Mouse (Mus musculus) CH12.LX (cell line): ENCODE results near the gene Unc13a. TPM values are rescaled to one million over a fixed set of nuclear protein-coding genes. Genes with fewer than 3 reads are reported as not detected.
A peak's percentile ranks its signal among the peaks of the same experiment; 100 is the strongest.

Source experiments
- DNase-seq: peaks from one replicate; pipeline ENCODE4 v3.0.0-alpha.2; 2013; ENCODE audit errors: extremely low read depth
- H3K27ac ChIP-seq: 2 replicates; pipeline ENCODE4 v1.5.1; 2012; ENCODE audit warnings: low read depth, mild to moderate bottlenecking, control low read depth, moderate library complexity; ENCODE audit not compliant: insufficient read depth
- H3K27me3 ChIP-seq: replicated peaks from 2 replicates; pipeline ENCODE3; 2012; ENCODE audit warnings: inconsistent platforms
- H3K36me3 ChIP-seq, 2 experiments: replicated peaks in 1 of 2; 2 replicates each; pipeline versions ENCODE3 to v1.6.1; 2012; ENCODE audit warnings: inconsistent platforms in 1 of 2, low read length in 1 of 2, mild to moderate bottlenecking in 1 of 2, mixed read lengths in 1 of 2, moderate library complexity in 1 of 2; ENCODE audit not compliant: control insufficient read depth in 1 of 2, insufficient read depth in 1 of 2
- H3K4me1 ChIP-seq, 2 experiments: 2 replicates each; pipeline ENCODE4 v1.6.1; 2012; ENCODE audit warnings: inconsistent platforms in 1 of 2, moderate library complexity in 1 of 2; ENCODE audit not compliant: insufficient read depth in 2 of 2, control insufficient read depth in 1 of 2
- H3K4me2 ChIP-seq: 2 replicates; pipeline ENCODE4 v1.6.1; 2012; ENCODE audit warnings: low read depth, mild to moderate bottlenecking, control low read depth; ENCODE audit not compliant: poor library complexity, insufficient read depth, severe bottlenecking
- H3K4me3 ChIP-seq, 3 experiments: fragments of 150-350 bp in 1 of 3; sonication (generic) in 1 of 3; replicated peaks in 1 of 3; 2 replicates each; pipeline versions ENCODE3 to v1.5.1; 2011 to 2012; ENCODE audit warnings: low read depth in 2 of 3, low read length in 2 of 3, mild to moderate bottlenecking in 2 of 3, moderate library complexity in 2 of 3, control low read depth in 1 of 3, improper control_type of control experiment in 1 of 3, inconsistent platforms in 1 of 3, mixed read lengths in 1 of 3; ENCODE audit not compliant: poor library complexity in 1 of 3
- H3K79me2 ChIP-seq: replicated peaks from 2 replicates; pipeline ENCODE4 v1.6.1; 2012; ENCODE audit warnings: mild to moderate bottlenecking, moderate library complexity; ENCODE audit not compliant: control insufficient read depth, poor library complexity, insufficient read depth, severe bottlenecking; ENCODE audit errors: extremely low read depth
- H3K9ac ChIP-seq: 2 replicates; pipeline ENCODE4 v1.6.1; 2012; ENCODE audit warnings: low read depth, mild to moderate bottlenecking, control low read depth, moderate library complexity; ENCODE audit not compliant: insufficient read depth
- H3K9me3 ChIP-seq: replicated peaks from 2 replicates; pipeline ENCODE3; 2012; ENCODE audit warnings: low read length, inconsistent platforms, mixed read lengths
- BHLHE40 ChIP-seq: IDR thresholded peaks from 2 replicates; pipeline ENCODE4 v1.6.1; 2011; ENCODE audit warnings: mild to moderate bottlenecking, low read depth, low read length, improper control_type of control experiment
- CTCF ChIP-seq, 2 experiments: IDR thresholded peaks in 1 of 2; conservative IDR thresholded peaks in 1 of 2; 2 replicates each; pipeline ENCODE4 v1.5.1; 2011 to 2012; ENCODE audit warnings: low read depth in 2 of 2, low read length in 2 of 2, improper control_type of control experiment in 1 of 2, inconsistent platforms in 1 of 2, mild to moderate bottlenecking in 1 of 2, moderate library complexity in 1 of 2
- ELF1 ChIP-seq: IDR thresholded peaks from 2 replicates; pipeline ENCODE4 v1.6.1; 2014; ENCODE audit warnings: low read depth, mild to moderate bottlenecking, inconsistent platforms, low read length, improper control_type of control experiment
- HCFC1 ChIP-seq: IDR thresholded peaks from 2 replicates; pipeline ENCODE4 v1.6.1; 2012; ENCODE audit warnings: low read depth, mild to moderate bottlenecking, inconsistent platforms, low read length, improper control_type of control experiment
- IRF4 ChIP-seq: IDR thresholded peaks from 2 replicates; pipeline ENCODE4 v1.6.1; 2014; ENCODE audit warnings: low read depth, mild to moderate bottlenecking, inconsistent platforms, low read length, improper control_type of control experiment
- KAT2A ChIP-seq: IDR thresholded peaks from 2 replicates; pipeline ENCODE4 v1.6.1; 2012; ENCODE audit warnings: low read length, improper control_type of control experiment, inconsistent platforms; ENCODE audit not compliant: insufficient replicate concordance
- MAZ ChIP-seq: IDR thresholded peaks from 2 replicates; pipeline ENCODE4 v1.6.1; 2012; ENCODE audit warnings: low read depth, mild to moderate bottlenecking, inconsistent platforms, low read length, improper control_type of control experiment, moderate library complexity
- MEF2A ChIP-seq: IDR thresholded peaks from 2 replicates; pipeline ENCODE4 v1.6.1; 2014; ENCODE audit warnings: low read depth, mild to moderate bottlenecking, inconsistent platforms, low read length, improper control_type of control experiment, borderline replicate concordance
- MXI1 ChIP-seq: IDR thresholded peaks from 2 replicates; pipeline ENCODE4 v1.6.1; 2011; ENCODE audit warnings: mild to moderate bottlenecking, low read depth, low read length, improper control_type of control experiment
- PAX5 ChIP-seq: IDR thresholded peaks from 2 replicates; pipeline ENCODE4 v1.6.1; 2012; ENCODE audit warnings: low read length, inconsistent platforms, mixed read lengths
- POLR2A ChIP-seq: IDR thresholded peaks from 2 replicates; pipeline ENCODE4 v1.6.1; 2011; ENCODE audit warnings: low read depth, mild to moderate bottlenecking, improper control_type of control experiment, low read length
- POLR2AphosphoS2 ChIP-seq: IDR thresholded peaks from 2 replicates; pipeline ENCODE4 v1.6.1; 2011; ENCODE audit warnings: low read depth, low read length, improper control_type of control experiment
- RAD21 ChIP-seq: IDR thresholded peaks from 2 replicates; pipeline ENCODE4 v1.6.1; 2011; ENCODE audit warnings: low read depth, mild to moderate bottlenecking, low read length, improper control_type of control experiment, moderate library complexity
- RCOR1 ChIP-seq: conservative IDR thresholded peaks from 2 replicates; pipeline ENCODE4 v1.6.1; 2012; ENCODE audit warnings: low read depth, mild to moderate bottlenecking, inconsistent platforms, low read length, improper control_type of control experiment
- SMC3 ChIP-seq: IDR thresholded peaks from 2 replicates; pipeline ENCODE4 v1.6.1; 2011; ENCODE audit warnings: low read depth, low read length, improper control_type of control experiment
- TCF12 ChIP-seq: IDR thresholded peaks from 2 replicates; pipeline ENCODE4 v1.6.1; 2014; ENCODE audit warnings: low read depth, mild to moderate bottlenecking, inconsistent platforms, low read length, improper control_type of control experiment
- UBTF ChIP-seq: IDR thresholded peaks from 2 replicates; pipeline ENCODE4 v1.6.1; 2012; ENCODE audit warnings: low read depth, mild to moderate bottlenecking, inconsistent platforms, low read length, improper control_type of control experiment, moderate library complexity
- USF1 ChIP-seq: IDR thresholded peaks from 2 replicates; pipeline ENCODE4 v1.6.1; 2014; ENCODE audit warnings: low read depth, mild to moderate bottlenecking, inconsistent platforms, low read length, improper control_type of control experiment
- ZMIZ1 ChIP-seq: IDR thresholded peaks from 2 replicates; pipeline ENCODE4 v1.6.1; 2012; ENCODE audit warnings: low read depth, mild to moderate bottlenecking, inconsistent platforms, low read length, improper control_type of control experiment
- dilution Hi-C: fragments of 300-500 bp; cut with MboI; formaldehyde crosslinking; loops from 2 replicates; pipeline ENCODE4 v1.14.3; 2020; ENCODE audit warnings: low sequenced_read_pairs; ENCODE audit not compliant: extremely low pct_unique_long_range_greater_than_20kb, extremely low pct_ligation_motif_present
- in situ Hi-C: fragments of 300-500 bp; cut with MboI; formaldehyde crosslinking; loops from 3 replicates; pipeline ENCODE4 v1.14.3; 2019; ENCODE audit warnings: low sequenced_read_pairs, low pct_ligation_motif_present, low pct_unique_long_range_greater_than_20kb, mixed read lengths
- polyA plus RNA-seq: library from polyadenylated mRNA; unstranded; fragments of >175 nt; gene quantifications from 2 replicates; pipeline ENCODE4 v1.2.1, GENCODE M21; 2012; ENCODE audit warnings: low read depth; ENCODE audit not compliant: insufficient read length
- total RNA-seq, 2 experiments: library from RNA; depleted of rRNA; stranded (reverse); fragments of 300-350 nt in 1 of 2; fragments of >200 nt in 1 of 2; gene quantifications; 2 replicates each; pipeline ENCODE4 v1.2.3; 2012 to 2014

The Unc13a gene
- total and polyA plus RNA-seq, 3 experiments, result 0.68 to 2.1 (median 1.0) TPM

DNA sequence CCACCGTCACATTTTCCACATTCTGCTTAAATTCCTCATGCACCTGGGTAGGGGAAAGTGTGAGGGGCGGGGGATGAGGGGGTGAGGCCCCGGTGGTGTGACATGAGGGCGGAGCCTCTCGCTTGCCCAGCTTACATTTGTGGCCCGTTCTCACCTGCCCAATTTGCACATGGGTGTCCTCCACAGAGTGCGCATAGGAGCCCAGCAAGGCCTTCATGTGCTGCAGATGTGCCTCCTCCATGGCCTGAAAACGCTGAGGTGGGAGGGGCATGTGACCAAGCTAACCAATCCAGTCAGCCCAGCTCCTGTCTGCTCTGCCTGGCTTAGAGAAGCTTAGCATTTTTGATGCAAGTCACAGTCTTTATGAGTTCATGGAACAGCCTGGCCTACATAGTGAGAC lies 44.0 kb upstream of the Unc13a start (continued):
- TF ChIP-seq CTCF (conservative IDR thresholded peaks at IDR 0.05 in 1 of 2, IDR thresholded peaks at IDR 0.05 in 1 of 2; ENCODE audit: low read depth in 2 of 2, low read length in 2 of 2) (no peak), BHLHE40 (peak; percentile 54), ZMIZ1 (no peak), MAZ (0 out of 2 replicates have a peak, but pooled peaks have one; percentile 17), RCOR1 (no peak)

GRCm38 (mm10) chr8:71711574-71711973 lies 40.0 kb upstream of the Unc13a start:
- no peak for TF ChIP-seq USF1
- no peak for TF ChIP-seq POLR2A
- TF ChIP-seq PAX5, result no peak
- no peak for TF ChIP-seq BHLHE40
- TF ChIP-seq UBTF, result no peak
- TF ChIP-seq POLR2AphosphoS2, result no peak
- Histone ChIP-seq H3K36me3 (peaks cover 79 to 95% of the 10 kb centered on the region in 2 experiments), H3K79me2 (no peaks in the 10 kb centered on the region), H3K9ac (no peak overlapping the region), H3K4me3 (no peak overlapping the region), H3K27me3 (no peaks in the 10 kb centered on the region), H3K9me3 (no peaks in the 10 kb centered on the region), H3K4me1 (peaks cover 3 to 25% of the 10 kb centered on the region in 2 experiments; a peak in 2 of 4 replicates), H3K4me2 (no peak overlapping the region), H3K27ac (no peak overlapping the region)
- dilution Hi-C loops (no loop called here), in situ Hi-C loops (no loop called here)
- DNase-seq, result no peak

GRCm38 (mm10) chr8:71709800-71710446 lies 38.4 kb upstream of the Unc13a start:
- no peaks in the 10 kb centered on the region for H3K9me3 ChIP-seq
- peaks cover 65 to 81% of the 10 kb centered on the region in 2 experiments for H3K36me3 ChIP-seq
- dilution Hi-C loops (no loop called here), in situ Hi-C loops (no loop called here)
- H3K79me2 ChIP-seq, result no peaks in the 10 kb centered on the region
- peak; percentile 74 for DNase-seq
- H3K4me2 ChIP-seq, result no peak overlapping the region
- peaks cover 0 to 9% of the 10 kb centered on the region in 2 experiments; a peak in 2 of 4 replicates for H3K4me1 ChIP-seq
- no peak for TF ChIP-seq KAT2A
- TF ChIP-seq RCOR1, result no peak
- TF ChIP-seq MXI1, result no peak
- no peak for TF ChIP-seq MEF2A
- TF ChIP-seq CTCF (conservative IDR thresholded peaks at IDR 0.05 in 1 of 2, IDR thresholded peaks at IDR 0.05 in 1 of 2; ENCODE audit: low read depth in 2 of 2, low read length in 2 of 2), result peak; percentile 39 to 72; a peak in 3 of 4 replicates
- no peak for TF ChIP-seq ELF1
- TF ChIP-seq SMC3, result peak; percentile 70
- TF ChIP-seq RAD21, result peak; percentile 60
- no peak for TF ChIP-seq TCF12
- no peak for TF ChIP-seq IRF4
- no peak for TF ChIP-seq HCFC1
- no peak overlapping the region for H3K9ac ChIP-seq
- no peak overlapping the region for H3K4me3 ChIP-seq
- H3K27me3 ChIP-seq, result no peaks in the 10 kb centered on the region
- H3K27ac ChIP-seq, result no peak overlapping the region
